Mouse (Mus musculus): Measurements from ENCODE around the gene Atxn1.

Gene Atxn1

DNA sequence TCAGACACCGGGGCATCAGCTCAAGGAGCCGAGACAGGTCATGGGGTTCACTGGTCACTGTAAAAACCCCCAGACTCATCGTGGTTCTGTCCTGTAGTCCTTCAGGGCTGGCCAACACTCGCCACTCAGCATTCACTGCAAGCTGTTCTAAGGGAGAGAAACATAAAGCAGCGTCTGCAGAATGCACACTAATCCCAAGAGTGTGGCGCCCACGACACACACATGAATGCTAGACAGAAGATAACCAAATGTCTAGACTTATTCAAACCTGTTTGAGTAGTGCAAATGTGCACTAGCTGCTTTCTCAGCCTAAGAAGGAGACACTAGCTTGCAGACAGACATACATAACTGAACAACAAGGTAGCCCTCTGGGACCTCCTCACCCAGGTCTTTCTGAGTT lies 321.9 kb downstream of the Atxn1 start:
- in situ Hi-C loops (cut with MboI, MseI) = no loop called here

DNA sequence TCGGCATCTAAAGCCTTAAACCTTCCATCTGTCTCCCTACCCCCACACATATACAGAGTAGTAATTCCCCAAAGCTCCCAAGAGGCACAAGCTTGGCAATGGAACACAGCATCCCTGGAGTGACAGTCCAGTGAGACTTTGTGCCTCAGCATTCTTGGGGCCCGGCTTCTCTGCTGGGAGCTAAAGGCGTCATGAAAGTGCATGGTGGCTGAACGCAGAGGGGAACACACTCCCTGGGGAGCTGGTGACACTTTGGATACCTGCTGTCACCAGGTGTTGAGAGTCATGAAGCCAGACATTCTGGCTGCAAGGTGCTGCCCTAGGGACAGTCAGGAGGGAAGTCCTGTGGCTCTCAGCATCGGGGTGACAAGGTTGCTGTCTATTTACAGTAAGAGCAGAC lies 324.4 kb downstream of the Atxn1 start:
- in situ Hi-C loops (cut with MboI, MseI) = no loop called here

DNA sequence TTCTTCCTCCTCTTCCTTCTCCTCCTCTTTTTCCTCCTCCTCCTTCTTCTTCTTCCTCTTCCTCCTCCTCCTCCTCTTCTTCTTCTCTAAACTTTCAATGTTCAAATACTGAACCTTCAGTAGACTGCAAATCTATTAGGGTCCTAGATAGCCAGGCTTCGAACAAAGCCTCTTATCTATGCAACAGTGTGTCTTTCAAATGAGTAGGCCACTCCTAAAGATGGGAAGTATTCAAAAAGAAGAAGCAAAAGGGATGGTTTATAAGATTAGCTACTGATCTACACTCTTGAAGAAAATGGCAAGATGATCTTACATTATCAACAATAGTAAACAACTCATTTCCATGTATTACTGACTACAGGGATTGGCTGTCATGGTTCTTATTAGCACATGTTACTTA lies 326.5 kb downstream of the Atxn1 start:
- in situ Hi-C loops (cut with MboI, MseI) = no loop called here

DNA sequence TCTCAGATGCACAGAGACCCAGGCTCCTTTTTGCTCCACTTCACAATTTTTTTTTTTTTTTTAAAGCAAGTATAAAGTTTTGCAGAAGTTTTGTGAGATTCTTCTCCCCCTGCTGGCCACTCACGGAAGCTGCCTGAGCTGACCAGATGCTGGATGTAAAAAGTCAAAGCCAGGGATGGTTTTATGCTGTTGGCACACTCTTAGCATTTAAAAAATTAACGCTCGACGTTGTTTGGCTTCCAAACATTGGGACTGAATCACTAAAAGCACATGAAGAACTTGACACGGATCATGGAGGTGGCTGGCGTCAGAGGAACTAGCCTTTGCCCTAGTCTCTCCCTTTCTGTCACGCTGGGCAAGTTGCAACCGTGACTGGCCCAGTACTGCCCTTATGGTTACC lies 327.5 kb downstream of the Atxn1 start:
- in situ Hi-C loops (cut with MboI, MseI) = no loop called here

DNA sequence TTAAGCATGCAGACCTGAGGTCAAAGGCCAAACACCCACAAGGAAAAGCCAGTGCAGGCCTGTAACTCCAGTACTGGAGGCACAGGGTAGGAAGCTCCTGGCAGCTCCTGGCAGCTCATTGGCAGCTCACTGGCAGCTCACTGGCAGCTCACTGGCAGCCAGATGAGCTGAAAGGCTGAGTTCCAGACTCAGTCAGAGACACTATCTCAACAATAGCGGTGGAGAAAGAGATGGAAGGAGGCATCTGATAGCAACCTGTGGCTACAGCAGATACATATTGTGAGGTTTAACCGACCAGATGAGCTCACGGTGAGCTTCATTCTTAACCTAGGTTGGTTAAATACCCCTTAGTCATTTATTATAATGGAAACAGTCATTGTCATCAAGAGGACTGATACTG lies 328.4 kb downstream of the Atxn1 start:
- in situ Hi-C loops (cut with MboI, MseI) = no loop called here

DNA sequence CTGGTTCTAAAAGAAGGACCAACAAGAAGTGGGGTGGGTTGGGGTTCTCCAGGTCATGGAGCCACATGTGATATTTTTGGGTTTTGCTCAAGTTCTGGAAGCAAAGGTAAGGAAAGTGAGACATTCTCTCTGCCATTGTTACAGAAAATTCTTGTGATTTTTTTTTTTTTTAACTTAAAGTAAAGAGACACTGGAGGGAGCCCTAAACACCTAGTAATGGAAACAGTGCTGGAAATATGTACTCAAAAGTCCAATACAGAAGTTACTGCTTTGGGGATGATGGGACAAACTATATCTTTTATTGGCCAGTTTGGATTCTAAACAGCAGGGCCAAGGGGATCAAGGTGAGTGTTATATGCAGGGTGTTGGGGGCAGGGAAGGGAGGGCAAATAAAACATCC lies 330.9 kb downstream of the Atxn1 start:
- in situ Hi-C loops (cut with MboI, MseI) = no loop called here

DNA sequence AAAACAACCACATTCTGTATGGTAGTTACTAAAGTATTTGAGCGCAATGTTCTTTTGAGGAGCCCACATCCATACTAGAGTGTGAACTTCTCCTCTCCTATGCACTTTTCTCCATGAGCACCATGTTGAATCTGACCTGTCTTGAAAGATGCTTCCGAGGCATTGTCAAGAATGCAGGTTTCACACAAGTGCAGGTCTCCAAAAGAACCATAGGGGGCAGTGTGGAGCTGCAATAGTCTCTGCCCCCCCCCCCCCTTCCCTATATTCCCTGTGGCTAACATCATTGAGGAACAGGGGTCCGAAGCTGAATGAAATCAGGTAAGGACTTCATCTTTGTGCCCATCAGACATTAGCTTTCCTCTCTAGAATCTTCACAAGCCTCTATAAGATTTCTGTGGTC lies 332.7 kb downstream of the Atxn1 start:
- in situ Hi-C loops (cut with MboI, MseI) = no loop called here

DNA sequence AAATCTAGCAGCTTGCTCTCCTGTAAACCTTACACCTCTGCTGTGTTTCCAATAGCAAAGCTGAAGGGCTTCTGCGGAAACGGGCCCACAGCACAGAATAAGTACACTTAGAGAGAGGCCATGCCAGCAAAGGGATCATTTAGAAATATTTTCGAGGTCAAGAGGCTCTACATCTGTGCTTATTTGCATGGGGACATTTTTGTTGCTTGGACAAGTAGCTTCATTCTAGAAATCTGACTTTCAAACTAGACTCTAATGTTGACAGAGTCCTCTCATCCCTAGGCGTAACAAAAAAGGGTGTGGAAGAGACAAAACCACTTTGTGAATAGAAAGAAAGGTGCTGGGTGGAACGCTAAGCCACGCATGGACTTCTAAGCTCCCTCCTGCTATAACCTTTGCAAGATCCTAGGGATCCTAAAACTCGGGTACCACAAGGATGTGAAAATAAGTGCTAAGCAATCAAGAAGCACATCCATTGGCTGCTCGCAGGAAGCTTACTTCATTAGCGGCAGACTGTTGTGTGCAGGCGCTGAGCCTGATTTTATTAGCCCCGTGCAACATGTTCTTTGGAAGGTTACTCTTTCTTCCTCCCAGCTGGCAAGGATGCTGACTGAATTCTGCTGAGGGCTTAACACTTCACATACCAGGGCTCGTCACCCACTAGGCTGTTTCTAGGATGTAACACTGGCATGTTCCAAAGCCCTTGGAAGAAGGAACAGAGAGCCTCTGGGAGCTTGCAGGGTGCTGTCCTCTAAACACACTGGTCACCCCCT lies 334.1 kb downstream of the Atxn1 start:
- in situ Hi-C loops (cut with MboI, MseI) = no loop called here

DNA sequence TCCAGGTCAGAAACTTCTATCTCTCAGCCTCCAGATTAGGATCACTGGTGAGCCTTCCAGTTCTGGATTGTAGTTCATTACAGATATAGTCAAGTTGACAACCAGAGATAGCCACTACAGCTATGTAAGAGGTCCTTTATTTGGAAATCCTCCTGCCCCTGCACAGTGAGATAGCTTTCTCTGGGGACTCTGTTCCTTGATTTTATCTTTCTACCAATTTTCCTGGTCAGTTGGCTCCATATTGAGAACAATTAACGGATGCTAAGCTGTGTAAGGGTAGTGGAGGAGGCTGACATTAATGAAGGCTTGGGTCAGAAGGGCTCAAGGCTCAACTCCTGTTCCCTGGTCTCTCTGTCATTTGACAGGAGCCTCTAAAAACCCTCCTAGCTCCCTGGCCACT lies 335.1 kb downstream of the Atxn1 start:
- in situ Hi-C loops (cut with MboI, MseI) = no loop called here

DNA sequence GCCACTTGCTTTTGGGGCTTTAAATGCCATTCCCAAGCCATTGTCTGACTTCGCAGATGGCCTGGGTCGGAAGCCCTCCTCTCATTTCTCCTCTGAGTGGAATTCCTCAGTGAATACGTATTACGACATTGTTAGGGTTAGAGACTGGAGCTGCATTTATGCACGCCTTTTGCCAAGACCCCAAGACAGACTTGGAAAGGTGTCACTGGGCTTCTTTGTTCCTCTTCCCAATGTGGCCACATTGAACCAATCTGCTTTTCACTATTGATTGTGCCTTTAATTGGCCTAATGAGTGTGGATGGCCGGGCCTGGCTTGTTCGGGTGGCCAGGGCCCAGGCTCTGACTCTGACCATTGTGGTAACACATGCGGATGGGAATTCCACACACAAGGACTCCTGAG lies 336.5 kb downstream of the Atxn1 start:
- in situ Hi-C loops (cut with MboI, MseI) = no loop called here

DNA sequence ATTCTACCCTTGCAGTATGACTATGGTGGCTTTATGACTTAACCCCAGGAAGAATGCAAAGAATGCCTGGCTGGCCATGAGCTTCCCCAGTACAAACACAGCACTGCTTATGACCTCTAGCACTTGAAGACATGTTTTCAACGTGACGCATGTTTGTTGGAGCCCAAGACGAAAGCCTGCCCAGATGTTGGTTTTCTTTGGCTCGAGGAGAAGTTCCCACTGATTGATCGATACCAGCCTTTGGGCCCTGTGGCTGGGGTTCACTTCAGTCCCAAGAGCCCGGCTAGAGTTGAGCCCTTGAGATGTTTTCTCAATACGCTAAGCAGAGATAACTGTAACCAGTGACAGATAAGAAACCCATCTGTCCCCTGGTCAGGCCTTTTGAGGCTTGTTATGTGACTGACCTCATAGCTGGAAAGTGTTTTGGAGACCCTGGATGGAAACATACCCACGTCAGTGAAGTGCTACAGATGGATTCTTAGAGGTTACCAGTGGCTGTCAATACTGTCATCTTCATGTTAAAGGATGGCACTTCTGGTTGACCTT lies 337.5 kb downstream of the Atxn1 start:
- in situ Hi-C loops (cut with MboI, MseI) = no loop called here

DNA sequence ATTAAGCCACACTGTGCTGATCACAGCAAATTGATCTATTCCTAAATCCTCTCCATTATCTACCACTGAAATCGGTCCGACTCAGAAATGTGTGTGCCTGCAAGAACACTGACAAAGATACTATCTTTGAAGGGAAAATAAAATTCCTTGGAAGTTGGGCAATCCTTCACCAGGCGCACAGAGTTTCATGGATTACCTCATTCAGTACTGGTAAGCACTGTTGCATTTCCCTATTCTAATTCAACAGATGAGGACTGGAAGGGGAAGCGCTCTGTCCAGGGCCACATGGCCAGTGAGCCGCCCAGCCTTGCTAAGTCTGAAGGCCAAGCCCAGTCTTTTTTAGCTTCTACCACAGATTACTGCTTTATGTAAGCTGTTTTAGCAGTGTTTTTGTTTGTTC lies 339.1 kb downstream of the Atxn1 start:
- in situ Hi-C loops (cut with MboI, MseI) = no loop called here

DNA sequence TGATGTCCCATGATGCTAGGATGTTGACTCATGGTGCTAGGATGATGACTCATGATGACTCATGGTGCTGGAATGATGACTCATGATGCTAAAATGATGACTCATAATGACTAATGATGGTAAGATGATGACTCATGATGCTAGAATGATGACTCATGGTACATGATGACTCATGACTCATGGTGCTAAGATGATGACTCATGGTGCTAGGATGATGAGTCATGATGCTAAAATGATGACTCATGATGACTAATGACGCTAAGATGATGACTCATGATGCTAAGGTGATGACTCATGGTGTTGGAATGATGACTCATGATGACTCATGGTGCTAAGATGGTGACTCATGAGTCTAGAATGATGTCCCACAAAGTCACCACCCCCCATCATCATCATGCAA lies 341.0 kb downstream of the Atxn1 start:
- in situ Hi-C loops (cut with MboI, MseI) = no loop called here

DNA sequence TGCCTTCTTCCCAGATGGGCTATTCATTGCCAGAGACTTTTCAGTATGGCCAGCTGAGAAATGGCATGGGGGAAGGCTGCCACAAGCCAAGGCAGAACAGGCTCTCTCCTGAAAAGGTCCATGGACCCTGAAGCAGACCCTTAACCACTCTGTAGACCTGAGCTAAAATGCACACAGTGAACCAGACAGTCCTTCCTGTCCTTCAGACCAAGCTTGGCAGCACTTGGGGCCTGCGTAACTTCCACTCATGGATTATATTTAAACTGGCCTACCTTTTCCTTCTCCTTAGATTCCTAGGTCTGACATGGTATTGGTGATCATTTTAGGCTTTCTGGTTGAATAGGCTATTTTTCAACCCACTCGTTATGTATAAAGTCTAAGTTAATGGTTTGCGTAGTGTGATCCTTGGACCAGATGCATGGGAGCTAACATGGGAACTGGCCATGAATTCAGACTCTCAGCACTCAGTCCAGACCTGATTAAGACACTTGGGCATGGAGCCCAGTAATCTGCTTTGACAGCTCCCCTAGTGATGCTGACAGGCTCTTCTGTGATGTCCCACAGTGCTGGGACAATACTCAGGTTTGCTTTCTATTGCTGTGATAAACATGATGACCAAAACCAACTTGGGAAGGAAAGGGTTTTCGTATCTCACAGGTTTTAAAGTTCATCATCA lies 341.8 kb downstream of the Atxn1 start:
- in situ Hi-C loops (cut with MboI, MseI) = no loop called here

DNA sequence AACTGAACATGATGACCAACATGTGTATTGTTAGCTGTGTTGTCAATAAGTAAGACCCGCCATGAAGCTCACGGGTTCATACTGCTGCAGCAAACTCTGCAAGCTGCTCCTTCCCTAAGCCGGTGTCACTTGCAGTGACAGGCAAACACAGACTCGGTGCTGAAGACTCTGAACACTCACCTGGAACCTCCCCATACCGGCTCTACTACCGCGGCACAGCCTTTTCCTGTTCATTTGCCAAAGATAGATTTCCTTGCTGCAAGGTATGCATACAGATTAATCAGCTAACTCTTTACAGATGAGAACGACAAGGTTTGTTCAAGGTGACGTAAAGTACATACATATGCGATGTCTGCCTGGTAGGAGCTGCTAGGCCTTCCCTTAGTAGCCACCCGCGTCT lies 344.1 kb downstream of the Atxn1 start:
- in situ Hi-C loops (cut with MboI, MseI) = no loop called here

DNA sequence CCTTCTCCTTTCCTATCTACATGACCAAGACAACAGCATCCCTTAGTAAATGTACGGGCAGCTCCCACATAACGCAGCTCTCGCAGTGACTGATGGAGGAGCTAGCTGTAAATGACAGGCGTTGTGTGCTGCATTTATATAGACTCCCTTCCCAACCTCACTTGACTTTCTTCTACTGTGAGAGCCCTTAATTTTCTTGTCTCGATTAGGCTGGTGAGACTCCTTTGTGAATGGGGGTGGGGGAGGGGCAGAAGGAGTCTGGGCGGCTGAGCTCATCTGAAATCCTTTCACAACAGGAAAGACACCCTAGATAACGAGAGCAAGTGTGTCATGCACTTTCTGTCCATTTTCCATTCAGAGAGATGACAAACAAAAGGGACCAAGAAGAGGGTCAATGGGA lies 344.5 kb downstream of the Atxn1 start:
- in situ Hi-C loops (cut with MboI, MseI) = no loop called here

DNA sequence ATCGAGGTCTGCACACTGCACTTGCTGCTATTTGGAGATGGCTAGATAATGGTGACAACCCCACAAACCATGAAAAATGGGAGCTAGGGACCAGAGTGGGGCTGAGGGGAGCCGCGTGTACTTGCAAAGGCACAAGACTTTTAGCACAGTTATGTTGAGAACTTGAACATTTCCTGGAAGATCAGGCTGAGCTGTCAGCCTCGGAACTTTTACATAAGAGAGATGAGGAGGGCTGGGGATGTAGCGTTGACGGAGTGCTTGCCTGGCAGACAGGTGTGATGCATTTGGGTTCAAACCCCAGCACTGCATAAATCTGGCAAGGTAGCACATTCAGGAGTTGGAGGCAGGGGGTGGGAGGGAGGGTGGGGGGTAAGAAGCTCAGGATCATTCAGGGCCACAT lies 346.8 kb downstream of the Atxn1 start:
- in situ Hi-C loops (cut with MboI, MseI) = no loop called here

DNA sequence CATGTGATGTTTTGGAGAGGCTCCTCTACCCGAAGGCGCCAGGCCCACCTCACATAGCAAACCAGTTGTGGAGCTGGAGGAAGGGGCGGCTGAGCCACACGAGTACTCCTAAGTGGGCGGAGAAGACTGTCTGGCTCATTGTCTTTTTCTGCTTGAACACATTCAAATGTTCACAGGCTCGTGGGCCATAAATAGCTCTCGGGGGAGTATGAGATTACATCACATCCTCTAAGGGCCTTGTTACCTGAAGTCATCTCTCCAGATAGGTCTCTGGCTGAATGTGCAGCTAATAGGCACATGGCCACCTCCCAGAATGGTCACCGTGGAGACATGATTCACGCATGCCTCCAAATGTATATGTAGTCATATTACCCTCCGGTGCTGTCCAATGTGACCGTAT lies 350.0 kb downstream of the Atxn1 start:
- in situ Hi-C loops (cut with MboI, MseI) = no loop called here

DNA sequence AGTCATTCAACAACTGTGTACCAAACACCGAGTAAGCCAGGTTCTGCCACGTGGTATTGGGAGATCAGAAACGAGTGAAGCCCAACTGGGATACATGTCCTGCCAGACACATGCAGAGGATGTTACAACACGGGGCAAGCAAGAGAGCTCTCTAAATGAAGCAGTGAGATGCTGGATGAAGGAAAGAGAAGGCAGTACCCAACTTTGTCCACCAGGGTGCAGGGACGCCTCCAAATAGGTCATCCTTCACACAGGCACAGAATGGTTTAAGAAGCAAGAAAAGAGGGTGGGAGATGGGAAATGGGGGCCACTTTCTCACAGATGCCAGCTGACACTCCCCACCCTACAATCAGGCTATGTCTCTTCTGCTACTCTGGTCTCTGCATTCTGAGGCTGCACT lies 351.5 kb downstream of the Atxn1 start:
- in situ Hi-C loops (cut with MboI, MseI) = no loop called here

DNA sequence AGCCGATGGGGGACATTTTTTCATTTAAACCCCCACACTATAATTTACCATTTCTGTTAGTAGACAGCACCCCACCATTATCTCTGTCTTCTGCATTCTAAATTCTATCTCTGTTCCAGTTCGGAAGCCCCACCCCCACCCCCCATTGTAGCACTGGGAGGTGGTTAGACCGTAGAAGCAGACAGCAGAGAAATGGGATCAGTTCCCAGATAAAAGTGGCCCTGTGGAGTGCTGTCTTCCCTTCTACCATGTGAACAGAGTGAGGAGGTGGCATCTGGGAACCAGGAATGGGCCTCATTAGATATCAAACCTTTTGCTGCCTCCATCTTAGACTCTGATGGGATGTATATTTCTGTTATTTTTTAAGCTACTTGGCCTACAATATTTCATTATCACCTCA lies 353.3 kb downstream of the Atxn1 start:
- in situ Hi-C loops (cut with MboI, MseI) = no loop called here

DNA sequence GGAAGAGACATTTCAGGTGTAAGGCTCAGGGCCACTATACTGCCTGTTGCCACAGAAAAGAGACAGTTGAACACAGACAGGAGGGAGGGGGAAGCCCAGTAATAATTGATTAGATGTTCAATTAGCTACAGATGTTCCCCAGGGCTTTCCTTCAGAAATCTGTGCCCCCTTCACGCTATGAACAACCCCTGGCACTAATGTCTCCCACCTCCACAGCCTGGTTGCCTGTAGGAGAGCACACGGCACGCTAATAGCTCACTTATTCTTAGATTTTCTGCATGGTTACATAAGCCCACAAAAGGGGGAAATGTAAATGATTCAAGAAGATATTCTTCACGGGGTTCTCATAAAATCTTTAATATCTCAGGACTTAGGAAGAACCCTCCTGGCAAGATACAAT lies 355.3 kb downstream of the Atxn1 start:
- in situ Hi-C loops (cut with MboI, MseI) = no loop called here

DNA sequence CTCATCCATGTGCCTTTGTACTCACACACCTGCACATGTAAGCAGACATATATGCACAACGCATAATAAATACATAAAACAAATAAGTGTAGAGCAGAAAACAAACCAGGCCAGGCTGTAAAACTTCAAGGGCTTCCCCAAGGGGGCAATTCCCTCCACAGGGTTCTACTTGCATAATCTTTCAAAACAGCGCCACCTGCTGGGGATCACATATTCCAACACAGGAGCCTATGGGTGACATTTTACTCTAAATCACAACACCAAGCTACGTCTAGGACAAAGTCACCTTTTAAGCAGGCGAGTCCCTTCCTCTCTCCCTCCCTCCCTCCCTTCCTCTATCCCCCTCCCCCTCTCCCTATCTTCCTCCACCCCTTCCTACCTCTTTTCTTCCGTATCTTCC lies 356.2 kb downstream of the Atxn1 start:
- in situ Hi-C loops (cut with MboI, MseI) = no loop called here

DNA sequence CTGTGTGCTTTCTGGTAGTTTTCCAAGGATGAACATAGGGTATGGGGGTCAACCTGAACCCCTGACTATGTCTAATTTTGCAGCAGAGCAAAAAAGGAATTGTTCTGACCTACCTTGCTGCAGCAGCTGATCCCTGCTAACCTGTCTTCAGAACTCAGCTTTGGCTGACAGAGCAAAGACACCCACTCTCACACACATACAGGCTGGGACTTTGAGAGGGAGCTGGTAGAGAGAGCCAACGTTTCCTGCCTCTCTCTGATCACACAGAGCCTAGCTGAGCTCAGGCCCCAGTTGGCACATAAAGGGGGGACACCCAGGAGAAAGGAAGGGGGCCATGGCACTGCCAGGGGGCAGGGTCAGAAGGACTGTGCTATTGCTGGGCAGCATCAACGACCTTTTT lies 356.9 kb downstream of the Atxn1 start:
- in situ Hi-C loops (cut with MboI, MseI) = no loop called here
